In the genomic region with DNA sequence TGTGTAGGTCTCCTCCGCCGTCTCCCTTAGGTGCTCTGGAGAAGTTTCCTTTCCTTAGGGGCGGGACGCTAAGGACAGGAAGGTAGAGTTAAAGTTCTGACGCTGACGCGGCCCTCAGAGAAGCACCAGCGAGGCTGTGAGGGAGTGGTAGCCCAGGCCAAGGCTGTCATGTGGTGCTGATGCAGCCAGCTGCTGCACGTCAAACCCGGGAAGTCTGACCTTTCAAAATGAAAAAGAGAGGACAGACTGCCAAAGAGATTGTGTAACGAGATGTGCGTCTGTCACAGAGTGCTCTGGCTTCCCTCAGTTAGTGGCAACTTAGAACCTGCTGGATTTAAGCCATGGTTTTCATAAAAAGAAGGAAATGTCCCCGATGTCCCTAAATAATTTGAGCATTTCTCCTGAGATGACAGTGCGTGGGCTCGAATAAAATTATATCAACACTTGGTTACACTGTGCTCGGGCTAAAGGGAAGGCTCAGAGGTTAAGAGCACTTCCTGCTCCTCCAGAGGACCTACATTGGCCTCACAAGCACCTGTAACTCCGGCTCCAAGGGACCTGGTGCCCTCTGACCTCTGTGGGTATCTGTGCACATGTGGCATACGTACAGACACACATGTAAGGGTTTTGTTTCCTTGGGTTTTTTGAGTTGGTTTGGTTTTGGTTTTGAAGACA, we compare ENCODE assay signal across 8 mouse cellular contexts. TPM values are rescaled to one million over a fixed set of nuclear protein-coding genes. Genes with fewer than 3 reads are reported as not detected.
DNase-seq lines count a peak whose midpoint lies in the region; ATAC-seq and TF ChIP-seq lines count a peak whose summit lies in the region.

No protein-coding gene starts in this region.

- no peak for TF ChIP-seq CTCF in E14TG2a.4 (conservative IDR thresholded peaks at IDR 0.05; ENCODE audit: low read length)
- TF ChIP-seq CTCF in midbrain, postnatal 0 days (IDR thresholded peaks at IDR 0.05) = no peak

- H3K27ac ChIP-seq in heart, embryonic 13.5 days (replicated peaks) = peak overlapping the region; percentile 30; the same call in 1 of the 2 replicates
- no peak overlapping the region for H3K27ac ChIP-seq in forebrain, embryonic 13.5 days
- H3K27ac ChIP-seq in midbrain, postnatal 0 days (ENCODE audit: low read depth, low read length) = no peak overlapping the region

- WGBS in heart, embryonic 13.5 days = 59% methylated on average over 18 of the region's 18 CpGs
- 86% methylated on average over 18 of the region's 18 CpGs for WGBS in forebrain, embryonic 13.5 days
- WGBS in midbrain, postnatal 0 days = 84% methylated on average over 18 of the region's 18 CpGs

- H3K9ac ChIP-seq in heart, embryonic 13.5 days = 0 out of 2 replicates have a peak overlapping the region, but pooled peaks have one; percentile 15
- H3K9ac ChIP-seq in forebrain, embryonic 13.5 days = no peak overlapping the region
- no peak overlapping the region for H3K9ac ChIP-seq in midbrain, postnatal 0 days (replicated peaks; ENCODE audit: low read length, poor library complexity, severe bottlenecking)

- H3K9me3 ChIP-seq in E14TG2a.4 (ENCODE audit: low read length) = no peaks in the 10 kb centered on the region
- no peaks in the 10 kb centered on the region for H3K9me3 ChIP-seq in heart, embryonic 13.5 days
- no peaks in the 10 kb centered on the region for H3K9me3 ChIP-seq in forebrain, embryonic 13.5 days (replicated peaks)
- H3K9me3 ChIP-seq in midbrain, postnatal 0 days (ENCODE audit: low read length) = no peaks in the 10 kb centered on the region

- no peaks in the 10 kb centered on the region for H3K27me3 ChIP-seq in E14TG2a.4 (ENCODE audit: insufficient read depth, low read length)
- no peaks in the 10 kb centered on the region for H3K27me3 ChIP-seq in heart, embryonic 13.5 days (replicated peaks)
- H3K27me3 ChIP-seq in forebrain, embryonic 13.5 days = no peaks in the 10 kb centered on the region
- no peaks in the 10 kb centered on the region for H3K27me3 ChIP-seq in midbrain, postnatal 0 days (ENCODE audit: insufficient read depth, low read length)

- intact Hi-C loops in left cerebral cortex, postnatal 25 days (cut with DNase I) = loop anchor here (1.0 to 5.0 kb wide), 2 partner anchors 227 to 327 kb away; no protein-coding TSS in a partner anchor

- no peak overlapping the region for H3K4me2 ChIP-seq in heart, embryonic 13.5 days
- no peak overlapping the region for H3K4me2 ChIP-seq in forebrain, embryonic 13.5 days
- no peak overlapping the region for H3K4me2 ChIP-seq in midbrain, postnatal 0 days (ENCODE audit: low read depth, low read length, poor library complexity, severe bottlenecking)

- H3K36me3 ChIP-seq in E14TG2a.4 (ENCODE audit: insufficient read depth, low read length) = peaks cover 90% of the 10 kb centered on the region
- H3K36me3 ChIP-seq in heart, embryonic 13.5 days = peaks cover 85% of the 10 kb centered on the region
- H3K36me3 ChIP-seq in forebrain, embryonic 13.5 days (ENCODE audit: poor library complexity, severe bottlenecking) = peaks cover 79% of the 10 kb centered on the region
- H3K36me3 ChIP-seq in midbrain, postnatal 0 days (ENCODE audit: insufficient read depth, low read length) = peaks cover 55% of the 10 kb centered on the region

- DNase-seq in gastrocnemius, adult 18-20 months (ENCODE audit: low spot score) = peak; percentile 85
- DNase-seq in gastrocnemius, postnatal 4 days (ENCODE audit: low spot score in 2 of 2) = no peak
- DNase-seq in left cerebral cortex, postnatal 25 days (ENCODE audit: low spot score in 2 of 2) = peak; percentile 42 to 67
- DNase-seq in midbrain, postnatal 0 days (ENCODE audit: low spot score) = no peak

- peaks cover 40% of the 10 kb centered on the region for H3K4me1 ChIP-seq in E14TG2a.4 (replicated peaks; ENCODE audit: low read depth, low read length)
- H3K4me1 ChIP-seq in heart, embryonic 13.5 days = peaks cover 39% of the 10 kb centered on the region
- no peaks in the 10 kb centered on the region for H3K4me1 ChIP-seq in forebrain, embryonic 13.5 days
- H3K4me1 ChIP-seq in midbrain, postnatal 0 days (ENCODE audit: insufficient read depth, low read length) = no peaks in the 10 kb centered on the region

- ATAC-seq in heart, embryonic 13.5 days (ENCODE audit: extremely low read depth, insufficient number of reproducible peaks, low FRiP score, low TSS enrichment) = no peak
- no peak for ATAC-seq in activated CD4-positive, CD25-positive, alpha-beta regulatory T cell, adult 4 months
- ATAC-seq in forebrain, embryonic 13.5 days = no peak
- ATAC-seq in midbrain, postnatal 0 days (ENCODE audit: low FRiP score) = no peak

- H3K4me3 ChIP-seq in E14TG2a.4 (replicated peaks; ENCODE audit: low read length) = peak overlapping the region; percentile 1; the same call in 1 of the 2 replicates
- H3K4me3 ChIP-seq in heart, embryonic 13.5 days = no peak overlapping the region
- no peak overlapping the region for H3K4me3 ChIP-seq in forebrain, embryonic 13.5 days
- H3K4me3 ChIP-seq in midbrain, postnatal 0 days (ENCODE audit: low read depth, low read length) = no peak overlapping the region

RNA-seq across cellular contexts. Expression of a gene that starts 9.1 kb away (rescaled TPM):
- 10 to 100 TPM; 54.0 to 63.0 TPM for total RNA-seq in gastrocnemius, adult 18-20 months (2021)
- total RNA-seq in gastrocnemius, postnatal 4 days (2021) = 100 to 1,000 TPM in 1 of 2 experiments, 10 to 100 TPM in 1; 99.0 to 107 TPM
- polyA plus RNA-seq in heart, embryonic 13.5 days (2015; fragmentation: Nextera tagmentation; extraction: Ambion mirVana) = 99.1 and 114 TPM in 2 replicates
- 100 to 1,000 TPM; 225 to 243 TPM for total RNA-seq in left cerebral cortex, postnatal 25 days (2021)
- polyA plus RNA-seq in activated CD4-positive, CD25-positive, alpha-beta regulatory T cell, adult 4 months (2017; shearing (Covaris generic)) = 100 to 1,000 TPM; 443 to 614 TPM
- polyA plus RNA-seq in forebrain, embryonic 13.5 days (2015; fragmentation: Nextera tagmentation; extraction: Ambion mirVana) = 152 and 167 TPM in 2 replicates
- total RNA-seq in midbrain, postnatal 0 days (2014; rRNA removed) = 162 and 188 TPM in 2 replicates
- polyA plus RNA-seq in midbrain, postnatal 0 days (2015; fragmentation: Nextera tagmentation; extraction: Ambion mirVana) = 134 and 137 TPM in 2 replicates

RNA-seq across cellular contexts. Expression of a gene that starts 20.7 kb away (rescaled TPM):
- total RNA-seq in gastrocnemius, adult 18-20 months (2021) = 10 to 100 TPM; 14.9 to 16.0 TPM
- 10 to 100 TPM; 32.1 to 40.0 TPM for total RNA-seq in gastrocnemius, postnatal 4 days (2021)
- polyA plus RNA-seq in heart, embryonic 13.5 days (2015; fragmentation: Nextera tagmentation; extraction: Ambion mirVana) = 35.5 and 36.4 TPM in 2 replicates
- 10 to 100 TPM; 27.8 to 28.1 TPM for total RNA-seq in left cerebral cortex, postnatal 25 days (2021)
- polyA plus RNA-seq in activated CD4-positive, CD25-positive, alpha-beta regulatory T cell, adult 4 months (2017; shearing (Covaris generic)) = 10 to 100 TPM; 13.4 to 23.7 TPM
- 50.3 and 53.3 TPM in 2 replicates for polyA plus RNA-seq in forebrain, embryonic 13.5 days (2015; fragmentation: Nextera tagmentation; extraction: Ambion mirVana)
- total RNA-seq in midbrain, postnatal 0 days (2014; rRNA removed) = 29.3 and 34.3 TPM in 2 replicates
- 42.8 and 43.5 TPM in 2 replicates for polyA plus RNA-seq in midbrain, postnatal 0 days (2015; fragmentation: Nextera tagmentation; extraction: Ambion mirVana)

RNA-seq across cellular contexts. Expression of a gene that starts 28.6 kb away (rescaled TPM):
- 1 to 10 TPM; 4.5 to 5.4 TPM for total RNA-seq in gastrocnemius, adult 18-20 months (2021)
- total RNA-seq in gastrocnemius, postnatal 4 days (2021) = 10 to 100 TPM; 16.9 to 18.3 TPM
- polyA plus RNA-seq in heart, embryonic 13.5 days (2015; fragmentation: Nextera tagmentation; extraction: Ambion mirVana) = 55.5 and 56.8 TPM in 2 replicates
- total RNA-seq in left cerebral cortex, postnatal 25 days (2021) = 10 to 100 TPM; 68.4 to 73.7 TPM
- 1 to 10 TPM; 9.3 to 9.9 TPM for polyA plus RNA-seq in activated CD4-positive, CD25-positive, alpha-beta regulatory T cell, adult 4 months (2017; shearing (Covaris generic))
- 117 and 123 TPM in 2 replicates for polyA plus RNA-seq in forebrain, embryonic 13.5 days (2015; fragmentation: Nextera tagmentation; extraction: Ambion mirVana)
- 131 and 139 TPM in 2 replicates for total RNA-seq in midbrain, postnatal 0 days (2014; rRNA removed)
- 156 and 160 TPM in 2 replicates for polyA plus RNA-seq in midbrain, postnatal 0 days (2015; fragmentation: Nextera tagmentation; extraction: Ambion mirVana)

RNA-seq across cellular contexts. Expression of a gene that starts 29.1 kb away (rescaled TPM):
- total RNA-seq in gastrocnemius, adult 18-20 months (2021) = 10 to 100 TPM; 32.8 to 35.3 TPM
- total RNA-seq in gastrocnemius, postnatal 4 days (2021) = 10 to 100 TPM; 22.2 to 22.8 TPM
- polyA plus RNA-seq in heart, embryonic 13.5 days (2015; fragmentation: Nextera tagmentation; extraction: Ambion mirVana) = 54.4 and 59.9 TPM in 2 replicates
- total RNA-seq in left cerebral cortex, postnatal 25 days (2021) = 10 to 100 TPM; 24.9 to 25.8 TPM
- 10 to 100 TPM; 46.7 to 63.3 TPM for polyA plus RNA-seq in activated CD4-positive, CD25-positive, alpha-beta regulatory T cell, adult 4 months (2017; shearing (Covaris generic))
- polyA plus RNA-seq in forebrain, embryonic 13.5 days (2015; fragmentation: Nextera tagmentation; extraction: Ambion mirVana) = 56.9 and 58.7 TPM in 2 replicates
- 20.8 and 37.9 TPM in 2 replicates for total RNA-seq in midbrain, postnatal 0 days (2014; rRNA removed)
- polyA plus RNA-seq in midbrain, postnatal 0 days (2015; fragmentation: Nextera tagmentation; extraction: Ambion mirVana) = 41.8 and 44.4 TPM in 2 replicates

RNA-seq across cellular contexts. Expression of a gene that starts 46.6 kb away (rescaled TPM):
- 10 to 100 TPM; 43.7 to 48.5 TPM for total RNA-seq in gastrocnemius, adult 18-20 months (2021)
- 10 to 100 TPM; 74.3 to 85.5 TPM for total RNA-seq in gastrocnemius, postnatal 4 days (2021)
- 214 and 236 TPM in 2 replicates for polyA plus RNA-seq in heart, embryonic 13.5 days (2015; fragmentation: Nextera tagmentation; extraction: Ambion mirVana)
- total RNA-seq in left cerebral cortex, postnatal 25 days (2021) = 100 to 1,000 TPM; 189 to 208 TPM
- polyA plus RNA-seq in activated CD4-positive, CD25-positive, alpha-beta regulatory T cell, adult 4 months (2017; shearing (Covaris generic)) = 100 to 1,000 TPM; 248 to 259 TPM
- polyA plus RNA-seq in forebrain, embryonic 13.5 days (2015; fragmentation: Nextera tagmentation; extraction: Ambion mirVana) = 228 and 236 TPM in 2 replicates
- 137 and 149 TPM in 2 replicates for total RNA-seq in midbrain, postnatal 0 days (2014; rRNA removed)
- polyA plus RNA-seq in midbrain, postnatal 0 days (2015; fragmentation: Nextera tagmentation; extraction: Ambion mirVana) = 366 and 368 TPM in 2 replicates

Comparison
In these comparisons a context has a peak if more than half of its experiments do, and no peak if none do; other contexts are left out.
1. DNase-seq: peak in gastrocnemius, adult 18-20 months (single experiment) and left cerebral cortex, postnatal 25 days (2 of 2); none in gastrocnemius, postnatal 4 days (0 of 2) and midbrain, postnatal 0 days (single experiment).